Comparison of ENCODE assay signal across 9 mouse cellular contexts in the genomic region with DNA sequence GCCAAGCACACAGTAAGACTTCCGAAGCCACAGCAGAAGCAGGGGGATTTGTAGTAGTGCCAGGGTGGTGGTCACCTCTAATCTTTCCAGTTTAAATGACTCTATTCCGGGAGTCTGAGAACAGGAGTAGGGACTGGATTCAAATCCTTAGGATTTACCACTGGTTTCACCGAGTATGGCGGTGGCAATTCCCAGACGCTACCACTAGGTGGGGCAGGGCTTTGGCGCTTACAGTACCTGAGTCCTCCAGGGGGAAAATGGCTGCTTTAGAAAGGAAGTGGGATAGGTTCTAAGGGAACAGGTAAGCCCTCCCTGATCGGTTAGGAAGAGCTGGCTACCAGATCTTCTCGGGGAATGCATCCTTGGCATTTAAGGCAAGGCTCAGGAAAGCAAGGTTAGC. TPM values are rescaled to one million over a fixed set of nuclear protein-coding genes. Genes with fewer than 3 reads are reported as not detected.
DNase-seq lines count a peak whose midpoint lies in the region; ATAC-seq lines count a peak whose summit lies in the region.
"Had no signal": no experiment of that assay in that cellular context is flagged by ENCODE, and none has a peak within 500 bp of the region (broad histone marks: within the 10 kb centered on the region; RNA-seq: fewer than 3 reads in every experiment).

No protein-coding gene starts in this region.

- 40% methylated on average over 8 of the region's 8 CpGs for WGBS in embryonic facial prominence, embryonic 11.5 days
- 49% methylated on average over 8 of the region's 8 CpGs for WGBS in kidney, embryonic 15.5 days

- H3K36me3 ChIP-seq in embryonic facial prominence, embryonic 11.5 days (replicated peaks; ENCODE audit: control insufficient read depth, insufficient read depth, low read depth, low read length): no peaks in the 10 kb centered on the region
- H3K36me3 ChIP-seq in kidney, embryonic 15.5 days: no peaks in the 10 kb centered on the region

- H3K4me1 ChIP-seq in embryonic facial prominence, embryonic 11.5 days (ENCODE audit: control insufficient read depth, insufficient read depth, low read length): no peaks in the 10 kb centered on the region
- H3K4me1 ChIP-seq in kidney, embryonic 15.5 days: peaks cover 4% of the 10 kb centered on the region; the same call in 1 of the 2 replicates

- H3K4me2 ChIP-seq in embryonic facial prominence, embryonic 11.5 days (ENCODE audit: low read depth, low read length): no peak overlapping the region
- no peak overlapping the region for H3K4me2 ChIP-seq in kidney, embryonic 15.5 days

- no peak overlapping the region for H3K4me3 ChIP-seq in embryonic facial prominence, embryonic 11.5 days (ENCODE audit: low read depth, low read length)
- no peak overlapping the region for H3K4me3 ChIP-seq in kidney, embryonic 15.5 days (replicated peaks)

- no peak for ATAC-seq in embryonic facial prominence, embryonic 11.5 days (replicated peaks; ENCODE audit: insufficient number of reproducible peaks, low FRiP score, low TSS enrichment, low read depth)
- ATAC-seq in kidney, embryonic 15.5 days (replicated peaks; ENCODE audit: low FRiP score): no peak

- H3K27me3 ChIP-seq in embryonic facial prominence, embryonic 11.5 days (ENCODE audit: control insufficient read depth, insufficient read depth, low read length): no peaks in the 10 kb centered on the region
- H3K27me3 ChIP-seq in kidney, embryonic 15.5 days: no peaks in the 10 kb centered on the region

- H3K27ac ChIP-seq in embryonic facial prominence, embryonic 11.5 days (replicated peaks; ENCODE audit: low read depth, low read length): no peak overlapping the region
- no peak overlapping the region for H3K27ac ChIP-seq in kidney, embryonic 15.5 days

- no peak overlapping the region for H3K9ac ChIP-seq in embryonic facial prominence, embryonic 11.5 days (replicated peaks; ENCODE audit: low read length)
- no peak overlapping the region for H3K9ac ChIP-seq in kidney, embryonic 15.5 days

- peak; percentile 20 to 77 for DNase-seq in adrenal gland, adult (ENCODE audit: inconsistent age in 2 of 2, low spot score in 1 of 2)
- no peak for DNase-seq in adrenal gland, adult 8-10 months
- peak; percentile 71 to 73 for DNase-seq in kidney, postnatal 4 days
- no peak for DNase-seq in kidney, adult 8-10 months
- DNase-seq in MN1 (ENCODE audit: low spot score): peak; percentile 36
- DNase-seq in embryonic facial prominence, embryonic 11.5 days (ENCODE audit: low spot score): peak; percentile 72
- DNase-seq in retina, postnatal 1 day: peak; percentile 41

- H3K9me3 ChIP-seq in embryonic facial prominence, embryonic 11.5 days (replicated peaks; ENCODE audit: control insufficient read depth, low read length): no peaks in the 10 kb centered on the region
- H3K9me3 ChIP-seq in kidney, embryonic 15.5 days (replicated peaks): no peaks in the 10 kb centered on the region

RNA-seq across cellular contexts. Expression of gene Hnf1b, which starts 17.5 kb away (rescaled TPM):
- total RNA-seq in adrenal gland, adult 8-10 months (2022): under 1 TPM in 2 of 4 experiments, not detected in 2; 0.11 to 0.12 TPM
- not detected in 2 replicates for polyA plus RNA-seq in embryonic facial prominence, embryonic 11.5 days (2014; fragmentation: Nextera tagmentation; extraction: Ambion mirVana)
- polyA plus RNA-seq in kidney, embryonic 15.5 days (2015; fragmentation: Nextera tagmentation; extraction: Ambion mirVana): 78.5 and 83.3 TPM in 2 replicates
- total RNA-seq: heart, postnatal 10 days had no signal

Comparison
In these comparisons a context has a peak if more than half of its experiments do, and no peak if none do; other contexts are left out.
1. DNase-seq: peak in adrenal gland, adult (2 of 2), kidney, postnatal 4 days (2 of 2), MN1 (single experiment), embryonic facial prominence, embryonic 11.5 days (single experiment) and retina, postnatal 1 day (single experiment); none in adrenal gland, adult 8-10 months (single experiment) and kidney, adult 8-10 months (0 of 2).
2. RNA of gene Hnf1b, which starts 17.5 kb away (polyA plus RNA-seq): 78.5 to 83.3 TPM in kidney, embryonic 15.5 days; not detected in embryonic facial prominence, embryonic 11.5 days; every median in the first group is over 10 times any median in the second.